Mouse (Mus musculus): ENCODE data around the gene Lrp2. TPM values are rescaled to one million over a fixed set of nuclear protein-coding genes. Genes with fewer than 3 reads are reported as not detected.

Gene Lrp2
- polyA plus RNA-seq, 1 experiment from 2014 or later: 1.6 TPM

GRCm38 (mm10) chr2:69518307-69518706 lies 67.6 kb downstream of the Lrp2 start:
- DNase-seq (ENCODE audit: low spot score) (no peak), ATAC-seq (ENCODE audit: insufficient read depth, low FRiP score, low TSS enrichment) (no peak)
- Histone ChIP-seq H3K4me2 (ENCODE audit: low read depth) (no peak overlapping the region), H3K27me3 (ENCODE audit: control insufficient read depth, insufficient read depth, low read length) (no peaks in the 10 kb centered on the region), H3K36me3 (ENCODE audit: control insufficient read depth, insufficient read depth, low read length) (no peaks in the 10 kb centered on the region), H3K4me3 (ENCODE audit: low read depth, low read length) (no peak overlapping the region), H3K27ac (ENCODE audit: low read depth, low read length) (no peak overlapping the region), H3K9me3 (ENCODE audit: control insufficient read depth, low read length) (no peaks in the 10 kb centered on the region; the same call in 1 of the 2 replicates), H3K4me1 (ENCODE audit: control insufficient read depth, insufficient read depth, low read length) (no peaks in the 10 kb centered on the region), H3K9ac (ENCODE audit: low read length) (no peak overlapping the region)
- WGBS: 88% methylated on average over 7 of the region's 7 CpGs

DNA sequence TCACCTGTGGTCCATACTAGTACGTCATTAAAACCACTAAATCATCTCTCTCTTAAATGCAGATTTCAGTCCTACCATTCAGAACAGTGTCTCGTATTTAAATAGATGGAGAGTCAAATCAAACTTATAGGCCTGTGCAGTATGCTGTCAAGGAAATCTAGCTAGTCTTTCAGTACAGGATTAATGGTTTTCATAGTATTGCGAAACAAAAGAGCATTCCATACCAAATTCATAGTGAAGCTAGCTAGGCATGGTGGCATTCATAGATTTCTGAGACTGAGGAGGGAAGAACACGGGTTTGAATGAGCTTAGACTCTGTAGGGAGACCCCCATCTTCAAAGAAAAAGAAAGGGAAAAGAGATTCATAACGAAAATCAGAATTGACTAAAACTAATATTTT lies 74.1 kb downstream of the Lrp2 start:
- DNase-seq (ENCODE audit: low spot score): no peak
- Histone ChIP-seq H3K36me3 (ENCODE audit: control insufficient read depth, insufficient read depth, low read length) (no peaks in the 10 kb centered on the region), H3K4me2 (ENCODE audit: low read depth) (no peak overlapping the region), H3K9ac (ENCODE audit: low read length) (no peak overlapping the region), H3K27me3 (ENCODE audit: control insufficient read depth, insufficient read depth, low read length) (no peaks in the 10 kb centered on the region), H3K4me1 (ENCODE audit: control insufficient read depth, insufficient read depth, low read length) (no peaks in the 10 kb centered on the region), H3K4me3 (ENCODE audit: low read depth, low read length) (no peak overlapping the region), H3K27ac (ENCODE audit: low read depth, low read length) (no peak overlapping the region), H3K9me3 (ENCODE audit: control insufficient read depth, low read length) (no peaks in the 10 kb centered on the region)
- no peak for ATAC-seq (ENCODE audit: insufficient read depth, low FRiP score, low TSS enrichment)
- WGBS: 87% methylated on average over 5 of the region's 5 CpGs

GRCm38 (mm10) chr2:69500357-69500756 lies 85.5 kb downstream of the Lrp2 start:
- peak; percentile 11 for DNase-seq (ENCODE audit: low spot score)
- no peaks in the 10 kb centered on the region for H3K4me1 ChIP-seq (ENCODE audit: control insufficient read depth, insufficient read depth, low read length)
- WGBS: 72% methylated on average over 9 of the region's 9 CpGs
- H3K9ac ChIP-seq (ENCODE audit: low read length): no peak overlapping the region
- no peak overlapping the region for H3K4me3 ChIP-seq (ENCODE audit: low read depth, low read length)
- ATAC-seq (ENCODE audit: insufficient read depth, low FRiP score, low TSS enrichment): no peak
- H3K36me3 ChIP-seq (ENCODE audit: control insufficient read depth, insufficient read depth, low read length): no peaks in the 10 kb centered on the region
- H3K27me3 ChIP-seq (ENCODE audit: control insufficient read depth, insufficient read depth, low read length): no peaks in the 10 kb centered on the region
- H3K9me3 ChIP-seq (ENCODE audit: control insufficient read depth, low read length): no peaks in the 10 kb centered on the region
- no peak overlapping the region for H3K4me2 ChIP-seq (ENCODE audit: low read depth)
- H3K27ac ChIP-seq (ENCODE audit: low read depth, low read length): no peak overlapping the region

DNA sequence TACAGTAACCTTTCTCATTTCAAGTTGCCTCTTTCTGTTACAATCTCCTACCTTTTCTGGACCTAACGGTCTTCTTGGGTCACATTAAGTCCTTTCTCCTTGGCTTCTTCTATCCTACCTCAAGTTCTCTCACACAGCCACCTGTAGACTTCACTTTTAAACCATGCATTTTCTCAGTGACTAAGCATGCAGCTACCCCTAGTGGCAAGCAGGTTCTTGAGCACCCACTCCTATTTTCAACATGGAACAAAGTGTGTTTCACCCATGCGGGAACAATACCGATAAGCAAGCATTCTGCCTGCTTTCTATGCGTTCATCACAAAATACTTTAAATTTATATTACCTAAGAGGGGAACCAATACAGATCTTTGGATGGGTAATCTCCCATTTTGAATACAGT lies 92.7 kb downstream of the Lrp2 start:
- H3K9me3 ChIP-seq (ENCODE audit: control insufficient read depth, low read length): no peaks in the 10 kb centered on the region
- DNase-seq (ENCODE audit: low spot score) (no peak), ATAC-seq (ENCODE audit: insufficient read depth, low FRiP score, low TSS enrichment) (no peak)
- H3K4me1 ChIP-seq (ENCODE audit: control insufficient read depth, insufficient read depth, low read length): no peaks in the 10 kb centered on the region
- H3K36me3 ChIP-seq (ENCODE audit: control insufficient read depth, insufficient read depth, low read length): no peaks in the 10 kb centered on the region
- no peak overlapping the region for H3K9ac ChIP-seq (ENCODE audit: low read length)
- H3K4me3 ChIP-seq (ENCODE audit: low read depth, low read length): no peak overlapping the region
- no peaks in the 10 kb centered on the region for H3K27me3 ChIP-seq (ENCODE audit: control insufficient read depth, insufficient read depth, low read length)
- WGBS: 89% methylated on average over 4 of the region's 4 CpGs
- H3K27ac ChIP-seq (ENCODE audit: low read depth, low read length): no peak overlapping the region
- no peak overlapping the region for H3K4me2 ChIP-seq (ENCODE audit: low read depth)

- DNase-seq (ENCODE audit: low spot score) (no peak), ATAC-seq (ENCODE audit: insufficient read depth, low FRiP score, low TSS enrichment) (no peak)
- no peak overlapping the region for H3K9ac ChIP-seq (ENCODE audit: low read length)
- no peaks in the 10 kb centered on the region for H3K36me3 ChIP-seq (ENCODE audit: control insufficient read depth, insufficient read depth, low read length)
- H3K4me2 ChIP-seq (ENCODE audit: low read depth): no peak overlapping the region
- H3K27ac ChIP-seq (ENCODE audit: low read depth, low read length): no peak overlapping the region
- no peak overlapping the region for H3K4me3 ChIP-seq (ENCODE audit: low read depth, low read length)
- H3K9me3 ChIP-seq (ENCODE audit: control insufficient read depth, low read length): no peaks in the 10 kb centered on the region
- WGBS: 95% methylated on average over 7 of the region's 7 CpGs
- no peaks in the 10 kb centered on the region for H3K27me3 ChIP-seq (ENCODE audit: control insufficient read depth, insufficient read depth, low read length)
- no peaks in the 10 kb centered on the region for H3K4me1 ChIP-seq (ENCODE audit: control insufficient read depth, insufficient read depth, low read length)
Measured at GRCm38 (mm10) chr2:69480965-69481364, 104.9 kb downstream of the Lrp2 start.

- no peaks in the 10 kb centered on the region for H3K27me3 ChIP-seq (ENCODE audit: control insufficient read depth, insufficient read depth, low read length)
- no peaks in the 10 kb centered on the region for H3K9me3 ChIP-seq (ENCODE audit: control insufficient read depth, low read length)
- no peak overlapping the region for H3K4me2 ChIP-seq (ENCODE audit: low read depth)
- H3K4me3 ChIP-seq (ENCODE audit: low read depth, low read length): no peak overlapping the region
- H3K9ac ChIP-seq (ENCODE audit: low read length): no peak overlapping the region
- H3K36me3 ChIP-seq (ENCODE audit: control insufficient read depth, insufficient read depth, low read length): no peaks in the 10 kb centered on the region
- H3K4me1 ChIP-seq (ENCODE audit: control insufficient read depth, insufficient read depth, low read length): no peaks in the 10 kb centered on the region
- no peak for DNase-seq (ENCODE audit: low spot score)
- H3K27ac ChIP-seq (ENCODE audit: low read depth, low read length): no peak overlapping the region
- ATAC-seq (ENCODE audit: insufficient read depth, low FRiP score, low TSS enrichment): no peak
- 90% methylated on average over 7 of the region's 7 CpGs for WGBS
Measured at GRCm38 (mm10) chr2:69479859-69480258, 106.0 kb downstream of the Lrp2 start.

DNA sequence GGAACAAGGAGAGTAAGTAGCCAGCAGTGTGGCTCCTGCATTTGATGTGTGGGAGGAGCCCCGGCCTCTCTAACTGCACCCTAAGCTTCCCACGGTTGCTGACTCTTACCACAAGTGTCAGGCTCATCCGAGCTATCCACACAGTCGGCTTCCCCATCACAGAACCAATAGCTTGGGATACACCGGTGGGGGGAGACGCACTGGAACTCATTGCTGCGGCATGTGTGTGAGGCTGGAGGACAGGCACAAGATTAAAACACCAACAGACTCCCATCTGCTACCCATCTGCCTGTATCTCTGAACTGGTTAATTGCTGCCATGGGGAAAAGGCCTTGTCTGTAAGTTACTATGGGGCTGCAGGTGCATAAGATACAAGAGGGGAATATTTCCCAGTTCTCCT lies 109.0 kb downstream of the Lrp2 start:
- no peak for DNase-seq (ENCODE audit: low spot score)
- H3K27me3 ChIP-seq (ENCODE audit: control insufficient read depth, insufficient read depth, low read length): no peaks in the 10 kb centered on the region

GRCm38 (mm10) chr2:69475177-69475576 lies 110.7 kb downstream of the Lrp2 start:
- H3K9ac ChIP-seq (ENCODE audit: low read length): no peak overlapping the region
- no peaks in the 10 kb centered on the region for H3K4me1 ChIP-seq (ENCODE audit: control insufficient read depth, insufficient read depth, low read length)
- H3K27ac ChIP-seq (ENCODE audit: low read depth, low read length): no peak overlapping the region
- no peak for ATAC-seq (ENCODE audit: insufficient read depth, low FRiP score, low TSS enrichment)
- H3K27me3 ChIP-seq (ENCODE audit: control insufficient read depth, insufficient read depth, low read length): no peaks in the 10 kb centered on the region
- no peaks in the 10 kb centered on the region for H3K9me3 ChIP-seq (ENCODE audit: control insufficient read depth, low read length)
- no peaks in the 10 kb centered on the region for H3K36me3 ChIP-seq (ENCODE audit: control insufficient read depth, insufficient read depth, low read length)
- no peak overlapping the region for H3K4me3 ChIP-seq (ENCODE audit: low read depth, low read length)
- 91% methylated on average over 9 of the region's 9 CpGs for WGBS
- no peak for DNase-seq (ENCODE audit: low spot score)
- no peak overlapping the region for H3K4me2 ChIP-seq (ENCODE audit: low read depth)

More for the DNA sequence above, 109.0 kb downstream of the Lrp2 start:
- Histone ChIP-seq H3K27ac (ENCODE audit: low read depth, low read length) (no peak overlapping the region), H3K9me3 (ENCODE audit: control insufficient read depth, low read length) (no peaks in the 10 kb centered on the region), H3K36me3 (ENCODE audit: control insufficient read depth, insufficient read depth, low read length) (no peaks in the 10 kb centered on the region), H3K9ac (ENCODE audit: low read length) (no peak overlapping the region), H3K4me2 (ENCODE audit: low read depth) (no peak overlapping the region), H3K4me3 (ENCODE audit: low read depth, low read length) (no peak overlapping the region), H3K4me1 (ENCODE audit: control insufficient read depth, insufficient read depth, low read length) (no peaks in the 10 kb centered on the region)
- WGBS: 83% methylated on average over 7 of the region's 7 CpGs
- ATAC-seq (ENCODE audit: insufficient read depth, low FRiP score, low TSS enrichment): no peak

DNA sequence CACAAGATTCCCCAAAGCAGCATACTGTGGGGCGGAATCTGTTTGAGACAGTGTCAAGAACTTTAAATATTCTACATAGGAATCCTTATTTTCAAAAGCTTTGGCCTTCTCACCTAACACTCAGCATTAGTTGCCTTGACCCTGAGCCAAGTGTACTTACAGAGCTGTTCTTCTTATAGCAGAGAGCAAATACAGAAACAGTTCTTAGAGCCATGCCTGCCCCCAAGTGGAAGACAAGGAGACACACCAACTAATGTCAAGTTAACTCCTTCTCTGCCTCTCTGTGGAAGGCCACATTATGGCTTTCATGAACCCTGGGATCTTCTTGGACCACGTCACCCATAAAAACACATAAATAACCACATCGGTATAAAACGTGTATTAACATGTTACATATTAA lies 114.0 kb downstream of the Lrp2 start:
- no peak overlapping the region for H3K4me2 ChIP-seq (ENCODE audit: low read depth)
- H3K36me3 ChIP-seq (ENCODE audit: control insufficient read depth, insufficient read depth, low read length): no peaks in the 10 kb centered on the region
- H3K4me1 ChIP-seq (ENCODE audit: control insufficient read depth, insufficient read depth, low read length): no peaks in the 10 kb centered on the region
- H3K9me3 ChIP-seq (ENCODE audit: control insufficient read depth, low read length): no peaks in the 10 kb centered on the region
- H3K4me3 ChIP-seq (ENCODE audit: low read depth, low read length): no peak overlapping the region
- ATAC-seq (ENCODE audit: insufficient read depth, low FRiP score, low TSS enrichment) (no peak), DNase-seq (ENCODE audit: low spot score) (no peak)
- no peaks in the 10 kb centered on the region for H3K27me3 ChIP-seq (ENCODE audit: control insufficient read depth, insufficient read depth, low read length)
- H3K9ac ChIP-seq (ENCODE audit: low read length): no peak overlapping the region
- WGBS: 95% methylated on average over 4 of the region's 4 CpGs
- H3K27ac ChIP-seq (ENCODE audit: low read depth, low read length): no peak overlapping the region

Data from neural tube, embryonic 11.5 days (tissue).